Mouse (Mus musculus) ovary, postnatal 10 days (tissue): ENCODE data around the gene Tlcd1.
A peak's percentile ranks its signal among the peaks of the same experiment; 100 is the strongest.
"Not testable (repeated sequence)": the region's sequence is repeated elsewhere in the genome, so short reads cannot be mapped to it uniquely, and the experiment has no call there.

Source experiments
- DNase-seq: peaks from one replicate; pipeline ENCODE4 v3.0.0; 2022; ENCODE audit warnings: low spot score

Tlcd1 gene

DNA sequence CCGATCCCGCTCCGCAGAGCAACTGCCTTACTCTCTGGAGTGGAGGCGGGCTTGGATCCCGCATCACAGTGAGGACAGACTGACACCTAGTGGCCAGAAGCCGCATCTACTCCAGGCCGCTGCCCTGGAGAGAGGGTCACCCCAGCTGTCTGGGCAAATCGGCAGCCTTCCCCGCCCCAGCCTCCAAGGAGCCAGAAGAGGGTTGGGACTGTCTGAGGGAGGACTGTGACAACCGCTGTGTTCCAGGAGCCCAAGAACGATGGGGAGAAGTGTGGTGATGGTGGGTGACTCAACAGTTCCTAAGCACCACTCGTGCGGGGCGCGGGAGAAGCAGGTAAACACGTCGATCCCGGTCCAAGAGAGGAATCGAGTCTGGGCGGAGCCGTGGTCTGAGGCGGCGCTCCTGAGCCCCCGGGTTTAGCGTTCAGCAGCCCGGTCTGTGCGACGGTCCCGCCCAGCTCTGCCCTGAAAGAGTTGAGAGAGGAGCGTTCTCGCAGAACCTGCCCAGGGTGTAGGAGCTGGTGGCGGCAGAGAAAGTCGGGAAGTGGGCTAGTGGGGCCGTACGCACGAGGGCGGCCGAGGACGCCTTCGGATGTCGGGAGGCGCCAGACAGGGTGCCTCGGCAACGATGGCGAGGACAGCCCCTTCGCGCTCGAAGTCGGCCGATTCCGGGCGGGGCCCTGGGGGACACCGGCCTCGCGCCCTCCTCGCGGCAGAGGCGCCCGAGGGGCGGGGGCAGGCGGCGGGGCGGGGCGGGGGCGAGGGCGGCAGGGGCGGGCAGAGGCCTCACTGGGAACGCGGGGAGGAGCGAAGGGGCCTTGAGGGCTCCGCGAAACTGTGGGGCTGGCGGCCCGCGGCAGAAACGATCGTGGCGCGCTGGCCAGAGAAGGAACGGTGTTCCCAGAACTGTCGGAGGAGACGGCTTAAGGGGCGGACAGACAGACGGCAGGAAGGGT, 1.7 kb downstream of the Tlcd1 start:
- DNase-seq = peak; percentile 93

DNA sequence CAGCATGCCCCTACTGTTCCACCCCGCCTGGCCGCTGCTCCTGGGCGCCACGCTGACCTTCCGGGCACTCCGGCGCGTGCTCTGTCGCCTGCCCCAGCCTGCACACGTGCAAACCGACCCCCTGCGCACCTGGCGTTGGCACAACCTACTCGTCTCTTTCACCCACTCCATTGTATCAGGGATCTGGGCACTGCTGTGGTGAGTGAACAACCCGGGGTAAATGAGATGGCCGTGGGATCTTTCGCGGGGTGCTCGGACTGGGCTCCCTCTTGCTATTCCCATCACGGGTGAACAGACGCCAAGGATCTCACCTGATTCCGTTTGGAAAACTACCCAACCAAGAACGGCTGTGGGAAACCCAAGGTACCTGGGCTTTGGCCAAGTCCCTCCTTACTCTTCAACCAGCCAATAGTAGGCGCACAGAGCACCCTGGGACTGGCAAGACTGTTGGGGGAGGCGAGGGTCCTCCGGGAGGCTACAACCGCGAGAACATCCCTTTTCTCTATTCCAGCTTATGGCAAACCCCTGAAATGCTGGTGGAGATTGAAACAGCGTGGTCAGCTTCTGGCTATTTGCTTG, 2.4 kb downstream of the Tlcd1 start:
- no peak for DNase-seq

DNA sequence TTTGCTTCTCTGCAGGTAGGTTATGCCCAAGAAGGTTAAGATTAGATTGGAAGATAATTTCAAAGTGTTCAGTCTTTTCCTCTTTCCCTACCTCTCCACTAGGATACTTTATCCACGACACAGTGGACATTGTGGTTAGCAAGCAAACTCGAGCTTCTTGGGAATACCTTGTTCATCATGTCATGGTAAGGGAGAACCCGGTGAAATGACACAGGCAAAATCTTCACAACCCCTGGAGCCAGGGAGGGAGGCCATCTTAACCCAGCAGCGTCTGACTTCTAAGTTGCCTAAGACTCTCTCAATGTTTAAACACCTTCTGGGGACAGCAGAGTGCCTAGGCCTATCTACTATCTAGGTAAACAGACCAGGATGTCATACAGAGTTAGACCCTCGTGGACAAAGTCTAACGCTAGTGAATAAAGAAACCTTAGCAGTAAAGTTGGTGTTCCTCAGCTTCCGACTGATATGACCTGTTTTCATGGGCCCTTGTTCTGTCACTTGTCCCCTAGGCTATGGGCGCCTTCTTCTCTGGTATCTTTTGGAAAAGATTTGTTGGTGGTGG, 3.0 kb downstream of the Tlcd1 start:
- no peak for DNase-seq

DNA sequence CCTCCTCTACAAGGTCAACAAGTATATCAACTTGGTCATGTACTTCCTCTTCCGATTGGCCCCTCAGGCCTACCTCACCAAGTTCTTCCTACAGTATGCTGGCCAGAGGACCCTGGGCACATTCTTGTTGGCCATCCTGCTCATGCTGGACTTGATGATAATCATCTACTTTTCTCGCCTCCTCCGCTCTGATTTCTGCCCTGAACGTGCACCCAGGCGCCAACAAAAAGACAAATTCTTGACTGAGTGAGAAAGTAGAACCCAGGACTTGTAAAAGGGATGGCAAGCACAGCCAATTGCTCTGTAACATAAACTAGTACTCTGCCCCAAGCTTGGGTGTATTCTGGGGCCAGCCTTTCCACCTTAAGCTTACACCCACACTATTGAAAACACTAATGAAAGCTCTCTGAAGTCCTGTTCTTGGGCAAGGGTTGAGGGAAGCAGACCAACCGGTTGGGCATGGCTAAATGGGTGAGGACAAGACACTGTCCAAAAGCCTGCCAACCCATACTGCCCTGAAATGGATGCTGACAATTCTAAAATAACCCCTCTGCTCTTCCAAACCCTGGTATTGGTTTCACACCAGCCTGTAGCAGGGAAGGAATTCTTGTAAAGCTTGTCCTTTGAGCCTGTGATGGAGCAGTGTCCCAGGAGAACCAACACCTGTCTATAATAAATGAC, 3.7 kb downstream of the Tlcd1 start:
- DNase-seq = no peak

DNA sequence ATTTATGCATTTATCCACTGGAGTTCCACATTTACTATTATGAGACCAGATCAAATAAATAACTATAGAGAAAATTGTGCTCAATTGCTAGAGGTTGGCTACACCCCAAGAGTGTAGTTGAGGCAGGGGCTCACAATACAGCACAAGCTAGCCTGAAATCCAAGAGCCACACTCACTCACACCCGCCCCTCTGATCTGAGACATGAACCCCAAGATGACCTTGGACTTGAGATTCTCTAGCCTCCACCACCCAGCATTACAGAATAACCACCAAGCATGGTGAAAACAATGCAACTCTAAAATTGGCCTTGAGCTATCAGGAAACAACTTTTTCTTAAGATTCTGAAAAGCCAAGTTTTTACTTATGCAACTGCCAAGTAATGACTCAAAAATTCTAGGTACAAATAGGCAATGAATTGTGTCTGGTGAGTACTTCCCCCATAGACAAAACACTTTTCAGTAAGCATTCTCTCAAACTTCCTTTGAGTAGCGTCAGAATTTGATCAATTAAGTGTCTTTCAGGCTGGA, 5.4 kb downstream of the Tlcd1 start:
- no peak for DNase-seq

DNA sequence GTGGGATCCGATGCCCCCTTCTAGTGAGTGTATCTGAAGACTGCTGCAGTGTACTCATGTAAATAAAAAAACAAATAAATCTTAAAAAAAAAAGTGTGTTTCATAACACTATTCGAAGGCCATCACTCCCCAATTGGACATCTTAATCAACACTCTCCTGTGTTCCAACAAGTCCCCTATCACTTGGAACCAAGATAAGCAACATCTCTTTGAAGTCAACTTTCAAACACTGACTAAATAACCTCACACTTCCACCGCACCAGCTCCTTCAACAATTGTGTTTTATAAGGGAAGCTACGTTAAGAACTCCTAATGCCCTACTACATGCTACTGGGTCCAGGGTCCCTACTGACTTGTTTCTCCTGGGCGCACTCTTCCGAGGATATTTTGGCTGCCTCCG, 5.9 kb downstream of the Tlcd1 start:
- no peak for DNase-seq

DNA sequence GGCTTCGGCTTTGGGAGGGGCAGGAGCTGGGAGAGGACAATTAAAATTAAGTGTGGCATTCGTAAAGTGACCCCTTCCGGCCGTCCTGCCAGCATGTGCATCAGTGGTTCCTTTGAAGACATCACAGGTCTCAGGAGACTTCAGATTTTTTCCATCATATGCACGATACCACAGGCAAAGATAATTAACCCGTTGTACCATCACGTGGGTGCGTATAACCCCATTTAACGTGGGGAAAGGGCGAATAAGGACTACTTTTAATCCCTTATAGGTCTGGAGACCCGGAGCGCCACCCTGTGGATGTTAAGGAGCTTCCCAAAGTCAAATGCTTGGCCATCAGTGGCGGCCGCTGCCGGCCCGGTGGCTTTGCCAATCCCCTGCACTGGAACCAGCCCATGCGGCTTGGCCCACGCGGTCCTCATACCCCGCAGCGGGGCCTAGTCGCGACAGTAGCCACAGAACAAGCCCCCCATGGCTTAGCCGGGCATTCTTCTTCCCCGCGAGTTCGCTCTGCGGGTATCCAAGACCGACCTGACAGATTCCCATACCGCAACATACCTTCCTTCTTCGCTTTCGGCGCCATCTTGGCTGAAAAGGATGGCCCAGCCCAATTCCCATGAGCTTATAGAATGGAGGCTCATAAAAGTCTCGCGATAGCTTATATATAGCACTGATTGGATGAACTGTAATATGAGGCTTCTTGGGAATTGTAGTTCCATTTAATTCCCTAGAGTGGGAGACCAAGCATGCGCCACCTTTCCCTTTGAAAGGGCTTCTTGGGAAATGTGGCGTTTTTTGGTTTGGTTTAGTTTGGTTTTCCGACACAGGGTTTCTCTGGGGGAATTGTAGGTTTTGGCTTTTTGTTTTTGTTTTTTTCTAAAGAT, 6.7 kb downstream of the Tlcd1 start, which contains the start of gene Rpl23a:
Gene Rpl23a (minus strand): TSS at position 624 of the 884 bp plus-strand sequence.
- DNase-seq = peak; percentile 81

DNA sequence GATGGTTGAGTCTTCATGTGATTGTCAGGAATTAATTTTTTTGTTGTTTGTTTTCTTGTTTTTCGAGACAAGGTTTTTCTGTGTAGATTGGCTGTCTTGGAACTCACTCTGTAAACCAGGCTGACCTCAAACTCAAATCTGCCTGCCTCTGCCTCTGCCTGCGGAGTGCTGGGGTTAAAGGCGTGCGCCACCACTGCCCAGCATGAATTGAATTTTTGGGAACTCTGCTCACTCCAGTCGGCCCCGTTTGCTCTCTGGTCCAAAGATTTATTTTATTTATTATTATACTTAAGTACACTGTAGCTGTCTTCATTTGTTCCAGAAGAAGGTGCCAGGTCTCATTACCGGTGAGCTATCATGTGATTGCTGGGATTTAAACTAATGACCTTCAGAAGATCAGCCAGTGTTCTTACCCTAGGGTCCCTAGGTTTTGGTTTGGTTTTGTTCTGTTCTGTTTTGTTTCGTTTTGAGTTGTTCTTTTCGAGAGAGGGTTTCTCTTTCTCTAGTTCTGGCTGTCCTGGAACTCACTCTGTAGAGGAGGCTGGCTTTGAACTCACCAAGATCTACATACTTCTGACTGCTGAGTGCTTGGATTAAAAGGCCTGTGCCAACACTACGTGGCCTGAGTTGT, 7.5 kb downstream of the Tlcd1 start:
- DNase-seq = no peak

DNA sequence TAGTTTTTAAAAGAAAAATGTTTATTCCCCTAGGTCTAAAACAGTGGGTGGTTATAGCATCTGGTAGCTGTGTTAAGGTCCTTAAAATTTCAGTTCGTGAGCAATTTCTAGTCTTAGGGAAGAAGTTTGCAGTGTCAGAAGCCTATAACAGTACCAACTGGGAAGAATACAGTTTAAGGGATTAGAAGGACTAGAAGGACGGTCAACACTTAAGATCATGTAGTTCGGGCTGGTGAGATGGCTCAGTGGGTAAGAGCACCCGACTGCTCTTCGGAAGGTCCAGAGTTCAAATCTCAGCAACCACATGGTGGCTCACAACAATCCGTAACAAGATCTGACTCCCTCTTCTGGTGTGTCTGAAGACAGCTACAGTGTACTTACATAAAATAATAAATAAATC, 8.2 kb downstream of the Tlcd1 start:
- not testable (repeated sequence) for DNase-seq

DNA sequence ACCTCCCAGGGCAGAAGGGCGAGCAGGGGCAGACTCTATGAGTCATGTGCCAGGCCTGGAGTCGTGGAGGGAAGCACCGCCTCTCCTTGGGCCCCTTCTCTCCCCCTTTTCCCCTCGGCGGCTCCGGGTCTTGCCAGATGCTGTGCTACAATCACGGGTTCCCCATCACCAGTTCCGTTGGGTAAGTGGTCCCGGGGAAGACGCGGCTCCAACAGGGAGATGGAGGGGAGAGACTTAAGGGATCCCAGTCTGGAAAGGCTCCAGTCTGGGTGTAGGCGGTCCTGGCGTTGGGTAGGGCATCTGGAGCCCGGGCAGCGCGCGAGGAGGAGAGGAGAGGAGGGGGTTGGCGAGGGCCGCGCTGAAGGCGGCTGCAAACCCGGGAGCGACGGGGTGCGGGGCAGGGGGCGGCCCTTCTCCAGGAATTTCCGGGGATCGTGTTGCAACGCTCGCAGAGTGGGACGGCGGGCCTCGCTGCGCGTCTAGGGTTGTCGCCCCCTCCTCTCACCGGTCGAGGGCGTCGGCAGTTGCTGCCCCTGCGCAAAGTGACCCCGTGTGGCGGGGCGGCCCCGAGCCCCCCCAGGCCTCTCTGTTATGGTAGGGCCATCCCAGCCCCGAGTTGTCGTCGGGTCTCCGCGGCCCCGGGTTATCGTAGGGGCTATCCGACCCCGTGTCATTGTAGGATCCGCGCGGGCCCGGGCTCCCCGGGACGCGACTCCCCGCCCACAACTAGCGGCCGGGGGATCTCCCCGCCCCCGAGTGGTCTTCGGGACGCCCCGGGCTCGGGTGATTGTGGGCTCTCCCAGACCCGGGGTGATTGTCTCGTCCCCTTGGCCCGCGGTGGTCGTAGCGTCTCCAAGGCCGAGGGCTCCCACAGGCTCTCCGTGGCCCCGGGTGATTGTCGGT, 12.1 kb downstream of the Tlcd1 start, which contains the start of gene Rab34:
Gene Rab34 (plus strand): TSS at position 100 of the 903 bp plus-strand sequence.
- peak; percentile 82 for DNase-seq

DNA sequence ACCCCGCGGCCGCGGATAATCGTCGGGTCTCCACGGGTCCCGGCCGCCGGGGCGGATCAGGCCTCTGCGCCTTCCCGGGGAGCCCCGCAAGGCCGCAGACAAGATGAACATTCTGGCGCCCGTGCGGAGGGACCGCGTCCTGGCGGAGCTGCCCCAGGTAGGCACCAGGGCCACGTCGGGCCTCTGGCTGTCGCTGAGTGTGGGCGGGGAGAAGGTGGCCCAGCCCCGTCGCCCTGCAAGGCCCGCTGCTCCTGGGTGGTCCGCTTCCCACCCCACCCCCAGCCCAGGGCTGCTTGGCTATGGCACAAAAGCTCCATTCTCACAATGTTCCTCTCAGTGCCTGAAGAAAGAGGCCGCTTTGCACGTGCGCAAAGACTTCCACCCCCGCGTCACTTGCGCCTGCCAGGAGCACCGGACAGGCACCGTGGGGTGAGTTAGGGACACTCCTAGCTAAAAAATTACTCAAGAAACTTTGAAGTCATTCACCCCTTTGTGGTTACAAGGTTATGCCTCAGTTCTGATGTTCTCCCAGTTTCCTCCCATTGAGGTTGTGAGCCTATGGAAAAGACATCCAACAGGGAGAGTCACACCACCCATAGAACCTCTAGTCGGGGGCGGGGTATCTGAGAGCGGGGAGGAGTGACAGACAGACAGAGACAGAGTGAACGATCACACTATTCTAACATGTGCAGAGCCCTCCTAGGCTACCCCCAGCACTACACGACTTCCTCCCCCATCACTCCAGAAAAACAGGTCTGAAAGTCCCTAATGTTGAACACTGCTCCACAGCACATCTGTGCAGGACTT, 12.9 kb downstream of the Tlcd1 start:
- DNase-seq = peak; percentile 72

DNA sequence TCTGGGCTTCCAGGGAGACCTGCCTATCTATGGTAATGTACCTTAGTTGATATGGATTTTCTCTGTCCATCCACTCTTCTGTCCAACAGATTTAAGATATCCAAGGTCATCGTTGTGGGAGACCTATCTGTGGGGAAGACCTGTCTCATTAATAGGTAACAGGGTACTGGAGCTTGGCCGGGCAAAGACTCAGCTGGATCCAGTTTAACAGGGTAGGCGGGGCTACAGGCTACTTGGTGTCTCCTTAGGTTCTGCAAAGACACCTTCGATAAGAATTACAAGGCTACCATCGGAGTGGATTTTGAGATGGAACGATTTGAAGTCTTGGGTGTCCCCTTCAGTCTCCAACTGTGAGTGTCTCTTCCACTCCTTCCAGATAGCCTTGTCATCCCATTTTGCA, 13.5 kb downstream of the Tlcd1 start:
- DNase-seq = no peak

DNA sequence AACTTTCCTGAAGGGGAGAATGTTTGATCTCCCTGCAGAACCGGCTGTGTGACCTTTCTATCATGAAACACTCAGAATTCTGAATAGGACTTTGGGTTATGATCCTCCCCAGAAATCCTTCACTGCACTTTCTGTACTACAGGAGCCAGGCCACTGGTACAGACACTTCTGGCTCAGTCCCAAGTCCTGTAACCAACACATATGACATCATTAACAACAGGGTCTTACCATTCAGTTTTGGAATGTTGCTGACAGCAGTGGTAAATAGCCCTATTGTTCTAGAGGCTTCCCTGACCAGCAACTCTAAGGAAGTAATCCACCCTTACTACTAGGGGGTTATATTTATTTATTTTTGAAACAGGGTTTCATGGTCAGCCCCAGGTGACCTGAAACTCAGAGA, 16.6 kb downstream of the Tlcd1 start, which contains the start of gene Proca1:
Gene Proca1 (plus strand): TSS at position 280 of the 400 bp plus-strand sequence.
- no peak for DNase-seq

DNA sequence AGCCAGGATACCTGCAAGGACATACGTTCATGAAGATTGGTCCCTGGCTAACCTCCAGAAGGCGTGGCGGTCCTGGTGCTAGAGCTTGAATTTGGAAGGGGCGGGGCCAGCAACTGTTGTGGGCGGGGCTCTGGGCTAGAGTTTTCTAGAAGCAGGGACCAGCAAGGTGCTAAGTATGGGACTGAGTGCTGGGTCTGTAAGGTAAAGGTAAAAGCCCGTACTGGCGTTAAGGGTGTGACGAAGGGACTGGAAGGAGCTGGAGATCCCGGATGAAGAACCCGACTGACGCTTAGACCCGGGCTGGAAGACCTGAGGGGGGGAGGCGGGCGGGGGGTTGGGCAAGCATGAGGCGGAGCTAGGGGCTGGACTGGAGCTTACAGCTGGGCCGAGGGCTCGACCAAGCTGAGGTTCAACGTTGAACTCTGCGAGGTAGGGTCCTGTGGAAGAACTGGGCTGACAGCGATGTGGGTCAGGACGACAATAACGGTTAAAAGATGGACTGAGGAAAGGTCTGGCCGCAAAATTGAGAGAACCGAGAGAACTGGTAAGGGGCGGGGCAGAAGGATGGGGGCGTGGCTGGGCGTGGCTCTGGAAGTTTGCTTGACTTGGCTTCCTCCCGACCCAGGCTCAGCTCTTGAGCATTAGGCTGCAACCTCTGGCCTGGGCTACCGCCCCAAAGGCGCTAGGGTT, 18.0 kb downstream of the Tlcd1 start:
- peak; percentile 42 for DNase-seq

DNA sequence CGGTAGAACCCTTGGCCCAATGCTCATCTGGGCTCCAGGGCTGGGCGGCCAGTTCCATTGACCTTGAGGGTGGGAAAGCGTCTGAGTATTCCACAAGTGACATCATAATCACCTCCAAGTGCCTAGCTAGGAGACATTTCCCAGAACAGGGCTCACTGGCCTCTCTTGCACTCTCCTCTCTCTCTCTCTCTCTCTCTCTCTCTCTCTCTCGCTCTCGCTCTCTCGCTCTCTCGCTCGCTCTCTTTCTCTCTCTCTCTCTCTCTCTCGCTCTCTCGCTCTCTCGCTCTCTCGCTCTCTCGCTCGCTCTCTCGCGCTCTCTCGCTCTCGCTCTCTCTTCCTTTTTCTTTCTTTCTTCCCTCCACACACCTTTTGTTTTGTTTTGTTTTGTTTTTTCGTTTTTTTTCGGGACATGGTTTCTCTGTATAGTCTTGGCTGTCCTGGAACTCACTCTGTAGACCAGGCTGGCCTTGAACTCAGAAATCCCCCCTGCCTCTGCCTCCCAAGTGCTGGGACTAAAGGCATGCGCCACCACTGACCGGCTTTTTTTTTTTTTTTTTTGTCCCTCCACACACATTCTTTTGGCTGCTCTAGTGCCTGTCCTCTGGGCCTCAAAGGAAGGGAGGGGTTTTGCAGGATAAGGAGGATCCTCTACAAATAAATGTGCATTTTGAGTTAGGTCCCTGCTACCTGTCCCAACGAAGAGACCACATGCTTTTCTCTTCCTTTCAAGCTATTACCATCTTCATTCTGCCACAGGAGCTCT, 18.8 kb downstream of the Tlcd1 start:
- no peak for DNase-seq

DNA sequence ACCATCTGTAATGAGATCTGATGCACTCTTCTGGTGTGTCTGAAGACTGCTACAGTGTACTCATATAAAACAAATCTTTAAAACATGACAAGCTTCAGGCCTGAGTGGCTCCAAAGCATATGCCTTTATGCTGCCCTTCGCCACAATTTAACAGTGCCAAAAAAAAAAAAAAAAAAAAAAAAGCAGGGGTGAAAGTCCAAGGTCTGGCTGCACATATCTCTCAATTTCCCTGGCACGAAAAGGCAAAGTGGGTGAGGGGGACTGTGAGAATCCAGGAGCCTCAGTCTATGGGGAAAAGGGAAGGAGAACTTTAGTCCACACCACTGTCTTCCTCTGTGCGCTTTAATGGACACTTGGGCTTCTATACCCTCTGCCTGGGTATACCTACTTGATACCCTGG, 25.9 kb downstream of the Tlcd1 start:
- no peak for DNase-seq

DNA sequence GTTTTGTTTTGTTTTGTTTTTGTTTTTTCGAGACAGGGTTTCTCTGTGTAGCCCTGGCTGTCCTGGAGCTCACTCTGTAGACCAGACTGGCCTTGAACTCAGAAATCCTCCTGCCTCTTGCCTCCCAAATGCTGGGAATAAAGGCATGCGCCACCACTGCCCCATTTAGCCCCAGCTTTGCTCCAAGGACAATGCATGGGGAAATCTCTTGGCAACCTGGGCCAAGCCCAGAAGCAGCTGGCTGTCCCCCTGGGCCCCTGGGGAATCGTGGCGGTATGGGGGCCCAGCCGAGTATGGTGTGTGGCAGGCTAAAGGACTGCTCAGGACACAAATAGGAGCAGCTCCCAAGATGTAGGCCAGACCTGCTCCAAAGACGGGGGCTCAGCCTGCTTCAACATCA, 27.8 kb downstream of the Tlcd1 start:
- no peak for DNase-seq
